Mouse (Mus musculus) naive thymus-derived CD4-positive, alpha-beta T cell, adult 2 months (primary cell): ENCODE measurements around the gene Syt5.
"Not testable (repeated sequence)": the region's sequence is repeated elsewhere in the genome, so short reads cannot be mapped to it uniquely, and the experiment has no call there.

ENCODE experiments used
- DNase-seq: peaks from one replicate; pipeline ENCODE4 v3.0.0-alpha.2; 2011; ENCODE audit warnings: low read depth

Syt5 gene

DNA sequence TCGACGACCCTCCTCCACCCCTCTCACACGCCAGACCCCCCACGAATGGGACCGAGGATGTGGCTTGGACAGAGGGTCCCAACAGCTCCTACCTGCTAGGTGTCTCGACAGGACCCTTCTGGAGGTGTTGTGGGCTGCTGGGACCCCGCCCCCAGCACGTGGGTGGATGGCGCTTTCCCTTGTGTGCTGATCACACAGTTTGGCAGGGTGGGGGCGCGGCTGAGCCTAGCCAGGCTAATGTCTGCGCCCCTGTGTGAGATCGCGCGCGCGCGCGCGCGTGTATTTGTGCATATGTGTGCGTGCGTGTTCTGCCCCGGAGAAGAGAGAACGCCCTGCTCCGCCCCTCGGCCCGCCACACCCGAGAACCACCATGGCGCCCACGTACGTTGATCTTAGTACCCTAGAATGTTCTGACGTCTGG is at the start of gene Syt5:
Syt5 (minus strand) TSS at position 321 of the 421 bp plus-strand sequence.
- DNase-seq: peak; percentile 10

- not testable (repeated sequence) for DNase-seq
Observed at GRCm38 (mm10) chr7:4597046-4597445, 49.7 kb upstream of the Syt5 start.

GRCm38 (mm10) chr7:4581481-4581880 is 34.1 kb upstream of the Syt5 start:
- not testable (repeated sequence) for DNase-seq

DNA sequence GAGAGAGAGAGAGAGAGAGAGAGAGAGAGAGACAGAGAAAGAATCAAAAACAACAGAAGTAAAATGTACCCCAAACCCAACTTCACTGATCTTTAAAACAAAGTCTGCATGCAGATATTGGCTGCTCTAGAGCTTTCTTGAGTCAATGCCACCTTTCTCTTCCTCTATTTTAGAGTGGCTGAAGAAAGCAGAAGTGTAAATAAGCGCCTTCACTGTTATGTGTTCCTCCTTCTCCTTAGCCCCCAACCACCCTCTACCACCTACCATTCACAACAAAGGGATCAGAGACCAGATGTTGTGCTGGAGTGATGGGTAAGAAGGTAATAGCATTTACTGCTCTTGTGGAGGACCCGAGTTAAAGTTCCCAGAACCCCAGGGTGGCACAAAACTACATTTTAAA is 25.0 kb upstream of the Syt5 start:
- DNase-seq: not testable (repeated sequence)

- DNase-seq: no peak
Observed at GRCm38 (mm10) chr7:4562660-4563059, 15.3 kb upstream of the Syt5 start.

DNA sequence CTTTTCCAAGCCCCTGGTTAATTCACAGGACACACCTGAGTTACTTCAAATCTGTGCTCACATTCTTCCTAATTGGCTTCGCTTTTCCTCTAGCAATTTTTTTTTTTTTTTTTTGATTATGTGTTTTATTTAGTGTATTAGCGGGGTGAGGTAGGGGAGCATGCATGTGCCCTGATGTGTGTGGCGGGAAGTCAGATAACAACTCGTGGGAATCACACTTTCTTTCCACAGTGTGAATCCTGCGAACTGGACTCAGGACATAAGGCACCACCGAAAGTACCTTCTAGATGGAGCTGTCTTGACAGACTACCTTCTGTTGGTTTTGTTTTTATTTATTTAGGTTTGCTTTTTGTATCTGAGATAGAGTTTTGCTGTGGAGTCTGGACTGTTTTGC is 9.8 kb upstream of the Syt5 start:
- no peak for DNase-seq

DNA sequence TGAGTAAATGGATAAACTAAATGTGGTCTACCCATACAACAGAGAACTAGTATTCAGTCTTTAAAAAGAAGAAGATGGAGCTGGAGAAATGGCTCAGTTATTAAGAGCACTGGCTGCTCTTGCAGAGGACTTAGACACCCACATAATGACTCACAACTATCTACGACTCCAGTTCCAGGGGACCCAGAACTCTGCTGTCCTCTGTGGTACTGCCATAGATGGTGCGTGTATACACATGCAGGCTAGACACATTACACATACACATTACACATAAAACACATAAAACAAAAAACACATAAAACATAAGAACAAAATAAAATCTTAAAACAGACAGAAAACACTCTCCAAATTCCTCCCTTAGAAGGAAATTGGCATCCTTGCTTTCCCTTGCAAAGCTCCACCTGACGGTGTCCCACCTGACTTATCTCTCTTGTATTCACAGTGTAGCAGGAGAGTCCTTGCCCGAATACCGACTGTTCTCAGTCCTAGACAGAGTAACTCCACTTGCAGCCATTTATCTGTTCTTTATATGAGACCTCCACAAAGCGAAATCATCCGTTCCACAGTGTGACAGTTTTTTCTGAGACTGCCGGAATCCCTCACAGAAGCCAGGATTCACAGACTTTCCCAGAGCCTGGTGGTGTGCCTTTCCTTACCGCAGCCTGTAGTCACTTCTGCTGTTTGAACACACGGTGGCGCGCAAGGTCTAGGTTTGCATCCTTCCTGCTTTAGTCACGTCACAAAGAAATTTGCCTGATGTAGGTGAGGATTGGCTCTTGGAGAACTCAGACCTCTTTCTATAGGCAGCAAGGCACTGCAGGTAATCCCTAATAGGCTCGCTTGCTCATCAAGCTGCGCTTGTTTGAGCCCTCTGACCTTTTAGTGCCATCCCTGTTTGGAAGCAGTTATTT is 9.2 kb upstream of the Syt5 start:
- peak; percentile 92 for DNase-seq

GRCm38 (mm10) chr7:4546591-4547131 is 680 bp downstream of the Syt5 start:
- peak; percentile 22 for DNase-seq

DNA sequence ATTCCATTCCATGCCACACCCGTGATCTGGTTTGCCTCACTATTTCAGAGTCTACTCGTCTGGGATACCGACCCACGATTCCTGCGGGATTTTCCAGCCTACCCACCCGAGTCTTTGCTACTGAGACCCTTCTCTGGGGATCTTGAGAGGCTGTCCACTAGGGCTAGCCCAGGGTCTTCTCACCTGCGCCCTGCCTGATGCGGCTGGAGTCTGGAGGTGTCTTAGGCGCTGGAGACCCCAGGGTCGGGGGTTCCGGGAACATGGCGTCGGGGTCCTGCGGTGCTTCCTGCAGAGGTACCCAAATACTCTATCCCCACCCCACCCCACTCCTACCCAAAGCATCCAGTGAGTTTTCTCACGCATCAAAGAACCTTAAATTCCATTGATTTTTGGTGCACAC is 1.3 kb downstream of the Syt5 start:
- no peak for DNase-seq

DNA sequence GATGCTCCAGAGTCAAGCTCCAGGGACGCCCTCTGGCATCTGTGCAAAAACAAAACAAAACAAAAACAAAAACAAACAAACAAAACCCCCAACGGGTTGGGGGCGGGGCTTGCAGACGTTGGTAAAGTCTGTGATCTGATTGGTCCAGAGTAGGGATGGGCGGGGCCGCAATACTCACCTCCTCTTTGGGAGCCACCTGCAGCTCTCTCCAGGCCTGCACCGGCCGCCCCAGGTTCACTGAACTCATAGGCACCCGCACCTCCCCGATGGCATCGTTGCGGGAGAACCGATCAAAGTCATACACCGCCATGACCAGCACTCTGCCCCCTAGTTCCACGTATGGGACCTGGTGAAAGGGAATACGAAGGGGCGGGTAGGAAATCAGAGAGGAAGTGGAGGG is 5.3 kb downstream of the Syt5 start:
- no peak for DNase-seq

- DNase-seq: no peak
Observed at GRCm38 (mm10) chr7:4541344-4541743, 6.0 kb downstream of the Syt5 start.

DNA sequence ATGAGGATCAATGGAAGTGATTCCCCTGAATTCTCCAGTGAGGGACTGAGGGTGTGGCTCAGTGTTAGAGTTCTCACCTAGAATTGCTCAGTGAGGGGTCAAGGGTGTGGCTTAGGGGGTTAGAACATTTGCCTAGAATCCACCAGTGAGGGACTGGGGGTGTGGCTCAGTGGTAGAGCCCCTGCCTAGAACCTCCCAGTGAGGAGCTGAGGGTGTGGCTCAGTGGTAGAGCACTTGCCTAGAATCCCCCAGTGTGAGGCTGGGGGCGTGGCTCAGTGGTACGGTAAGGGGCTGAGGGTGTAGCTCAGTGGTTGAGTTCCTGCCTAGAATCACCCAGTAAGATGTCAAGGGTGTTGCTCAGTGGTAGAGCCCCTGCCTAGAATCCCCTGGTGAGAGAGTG is 8.3 kb downstream of the Syt5 start:
- DNase-seq: no peak

GRCm38 (mm10) chr7:4537181-4537580 is 10.2 kb downstream of the Syt5 start:
- DNase-seq: no peak

GRCm38 (mm10) chr7:4536369-4536768 is 11.0 kb downstream of the Syt5 start:
- no peak for DNase-seq

DNA sequence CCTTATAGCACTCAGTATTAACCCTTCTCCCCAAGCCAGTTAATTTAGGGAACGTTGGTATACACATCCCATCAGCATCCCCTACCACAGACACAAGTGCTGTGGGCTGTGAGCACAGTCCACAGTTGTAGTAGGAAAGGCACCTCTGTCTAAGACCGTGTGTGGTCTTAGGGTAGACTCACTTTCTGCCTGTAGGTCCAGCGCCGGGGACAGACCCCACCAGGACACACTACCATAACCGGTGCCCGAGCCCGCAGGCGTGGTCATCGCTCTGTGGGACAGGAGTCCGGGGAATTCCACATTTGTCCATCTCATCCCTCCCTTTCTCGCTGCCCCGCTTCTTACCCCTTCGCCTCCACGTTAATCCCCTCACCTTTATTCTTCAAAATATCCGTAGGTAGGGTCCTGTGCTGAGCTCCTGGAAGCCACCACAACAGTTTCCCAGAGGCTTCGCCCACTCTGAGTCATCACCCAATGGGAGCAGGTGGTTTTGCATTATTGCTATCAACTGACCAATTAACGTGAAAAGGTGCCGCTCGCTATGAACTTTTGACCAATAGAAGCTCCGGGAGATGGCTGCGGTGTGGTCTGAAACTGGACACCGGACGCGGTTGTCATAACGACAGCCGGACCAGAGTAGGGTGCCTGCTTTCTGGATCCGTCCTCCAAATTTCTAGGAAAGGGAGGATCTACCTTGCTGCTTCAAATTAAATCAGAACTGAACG is 15.2 kb downstream of the Syt5 start, which contains the start of gene Dnaaf3:
Dnaaf3 (minus strand) TSS at position 449 of the 725 bp plus-strand sequence.
- DNase-seq: no peak

GRCm38 (mm10) chr7:4530166-4530565 is 17.2 kb downstream of the Syt5 start:
- not testable (repeated sequence) for DNase-seq

DNA sequence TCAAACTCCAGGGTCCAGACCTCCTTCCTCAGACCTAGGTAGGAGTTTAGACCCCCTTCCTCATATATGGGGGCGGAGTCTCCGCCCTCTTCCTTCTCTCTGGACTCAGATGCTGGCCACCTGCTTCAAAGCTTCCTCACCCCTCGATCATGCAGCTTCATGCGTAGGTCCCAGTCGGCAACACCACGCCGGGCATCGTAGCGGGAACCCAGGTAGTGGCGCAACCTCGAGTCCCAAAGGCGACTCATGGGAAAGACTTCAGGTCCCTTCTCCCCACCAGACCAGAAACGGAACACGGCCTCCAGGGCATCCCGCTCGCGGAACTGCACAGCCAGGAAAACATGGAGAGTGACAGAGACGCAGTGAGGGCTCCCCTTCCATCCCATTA is 20.0 kb downstream of the Syt5 start:
- DNase-seq: no peak

DNA sequence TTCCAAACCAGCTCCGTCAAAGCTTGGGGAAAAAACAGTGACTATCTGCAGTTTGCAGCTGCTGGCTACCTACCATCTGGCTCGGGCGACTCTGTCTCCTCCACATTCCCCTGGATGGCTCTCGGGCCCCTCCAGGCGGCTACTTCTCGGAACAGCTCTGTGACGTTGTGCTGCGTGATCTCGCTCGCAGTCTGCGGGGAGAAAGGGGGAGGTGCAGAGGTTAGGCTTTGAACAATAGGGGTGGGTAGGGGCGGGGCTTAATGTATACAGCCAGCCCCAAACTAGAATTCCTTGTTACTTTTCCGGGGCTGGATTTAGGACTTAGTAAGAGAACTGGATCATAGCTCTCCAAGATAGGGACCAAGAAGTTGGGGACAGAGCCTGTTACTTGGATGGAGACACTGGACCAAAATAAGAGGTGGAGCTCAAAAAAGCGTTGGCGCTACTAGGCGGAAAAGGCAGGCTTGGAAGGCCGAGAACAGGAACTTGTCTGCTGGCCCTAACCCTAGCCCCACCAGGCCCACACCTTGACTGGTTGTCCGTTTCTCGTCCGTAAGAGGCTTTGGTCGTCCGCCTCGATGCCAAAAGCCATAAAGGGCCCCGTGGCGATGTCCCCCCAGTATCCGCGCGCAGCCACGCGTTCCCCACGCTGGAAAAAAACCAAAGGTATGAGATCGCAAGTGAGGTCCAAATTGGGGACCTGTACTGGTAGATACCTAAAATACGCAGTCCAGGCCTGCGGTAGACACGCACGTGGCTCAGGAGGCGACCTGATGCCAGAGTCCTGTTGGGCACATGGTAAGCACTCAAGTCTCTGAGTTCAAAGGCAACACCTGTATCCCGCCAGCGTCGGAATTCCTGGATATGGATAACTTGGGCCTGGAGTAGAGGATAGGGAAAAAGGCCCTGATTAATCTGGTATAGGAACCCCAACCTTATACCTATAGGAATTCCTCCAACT is 20.7 kb downstream of the Syt5 start:
- DNase-seq: peak; percentile 89

DNA sequence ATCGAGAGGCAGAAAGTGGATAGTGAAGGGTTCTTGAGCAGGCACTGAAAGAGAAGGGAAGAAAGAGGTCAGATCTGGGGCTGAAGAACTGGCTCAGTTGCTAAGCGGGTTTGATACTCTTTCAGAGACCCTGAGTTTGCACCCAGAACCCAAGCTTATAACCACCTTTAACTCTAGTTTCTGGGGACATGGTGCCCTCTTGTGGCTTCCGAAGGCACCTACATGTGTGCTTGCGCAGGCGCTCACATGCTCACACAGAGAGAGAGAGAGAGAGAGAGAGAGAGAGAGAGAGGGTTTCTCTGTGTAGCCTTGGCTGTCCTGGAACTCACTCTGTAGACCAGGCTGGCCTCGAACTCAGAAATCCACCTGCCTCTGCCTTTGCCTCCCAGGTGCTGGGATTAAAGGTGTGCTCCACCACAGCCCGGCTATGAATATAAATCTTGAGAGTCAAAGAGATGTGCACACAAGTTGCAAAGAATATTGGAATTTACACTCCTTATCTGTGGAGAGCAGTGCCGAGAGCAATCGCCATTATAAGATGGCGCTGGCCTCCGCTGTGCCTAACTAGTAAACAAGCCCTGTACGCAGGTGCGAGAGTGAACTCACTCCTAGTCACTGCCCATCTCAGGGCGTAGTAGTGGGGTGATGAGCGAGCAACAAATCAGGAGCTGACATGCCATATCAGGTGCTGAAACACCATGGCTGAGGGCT is 23.0 kb downstream of the Syt5 start, which contains the start of gene Tnni3:
Tnni3 (minus strand) TSS at position 18 of the 711 bp plus-strand sequence.
- peak; percentile 85 for DNase-seq

GRCm38 (mm10) chr7:4523205-4524130 is 23.9 kb downstream of the Syt5 start:
- no peak for DNase-seq
